In the genomic region with DNA sequence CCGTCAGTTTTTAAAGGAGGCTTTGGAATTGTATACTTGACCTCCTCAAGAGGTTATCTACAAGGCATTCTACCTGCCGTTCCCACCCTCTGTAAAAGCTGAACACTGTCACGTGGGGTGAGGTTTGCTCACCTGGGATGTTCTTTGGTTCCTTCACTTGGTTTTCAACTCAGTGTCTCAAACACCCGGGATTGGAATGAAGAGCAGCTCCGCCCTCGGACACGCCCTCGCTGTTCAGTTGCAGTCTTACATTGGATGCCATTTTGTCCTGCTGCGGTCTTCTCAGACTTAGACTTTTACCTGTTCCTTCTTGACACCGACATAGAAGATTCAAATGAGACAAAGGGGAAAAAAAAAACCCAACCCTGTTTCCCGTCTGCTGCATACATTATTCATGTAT, we compare ENCODE assay signal across 35 mouse cellular contexts. TPM values are rescaled to one million over a fixed set of nuclear protein-coding genes. Genes with fewer than 3 reads are reported as not detected.
A peak's percentile ranks its signal among the peaks of the same experiment; 100 is the strongest.
DNase-seq lines count a peak whose midpoint lies in the region; ATAC-seq and TF ChIP-seq lines count a peak whose summit lies in the region.
"Had no signal": no experiment of that assay in that cellular context is flagged by ENCODE, and none has a peak within 500 bp of the region (broad histone marks: within the 10 kb centered on the region; RNA-seq: fewer than 3 reads in every experiment).

No protein-coding gene starts in this region.

- ATAC-seq in intestine, embryonic 15.5 days, result peak; percentile 55; the same call in 1 of the 2 replicates
- ATAC-seq in intestine, embryonic 16.5 days, result no peak
- no peak for ATAC-seq in stomach, embryonic 16.5 days (ENCODE audit: insufficient read depth, low FRiP score)
- ATAC-seq in midbrain, embryonic 15.5 days (replicated peaks), result no peak
- ATAC-seq: hindbrain, embryonic 16.5 days; midbrain, embryonic 16.5 days had no signal

- no peaks in the 10 kb centered on the region for H3K36me3 ChIP-seq in intestine, embryonic 15.5 days
- H3K36me3 ChIP-seq in intestine, embryonic 16.5 days (ENCODE audit: control insufficient read depth, insufficient read depth, low read length), result no peaks in the 10 kb centered on the region
- H3K36me3 ChIP-seq in CH12.LX (replicated peaks in 1 of 2; ENCODE audit: control insufficient read depth in 1 of 2, insufficient read depth in 1 of 2, low read length in 1 of 2), result no peaks in the 10 kb centered on the region
- peaks cover 4% of the 10 kb centered on the region; the same call in 1 of the 2 replicates for H3K36me3 ChIP-seq in ES-E14 (ENCODE audit: control insufficient read depth, insufficient read depth, low read length, poor library complexity, severe bottlenecking)
- no peaks in the 10 kb centered on the region for H3K36me3 ChIP-seq in stomach, embryonic 16.5 days (ENCODE audit: control insufficient read depth, insufficient read depth, low read length)
- no peaks in the 10 kb centered on the region for H3K36me3 ChIP-seq in midbrain, embryonic 15.5 days (replicated peaks)
- H3K36me3 ChIP-seq: G1E had no signal

- H3K4me2 ChIP-seq in intestine, embryonic 15.5 days (replicated peaks), result no peak overlapping the region
- no peak overlapping the region for H3K4me2 ChIP-seq in intestine, embryonic 16.5 days (ENCODE audit: low read depth, low read length)
- peak overlapping the region; percentile 65 for H3K4me2 ChIP-seq in CH12.LX (ENCODE audit: insufficient read depth, low read depth, poor library complexity, severe bottlenecking)
- H3K4me2 ChIP-seq in stomach, embryonic 16.5 days (ENCODE audit: low read depth, low read length), result peak overlapping the region; percentile 24; the same call in 1 of the 2 replicates
- H3K4me2 ChIP-seq in midbrain, embryonic 15.5 days, result no peak overlapping the region

- no peaks in the 10 kb centered on the region for H3K9me3 ChIP-seq in intestine, embryonic 15.5 days
- H3K9me3 ChIP-seq in intestine, embryonic 16.5 days (ENCODE audit: control insufficient read depth, low read length), result no peaks in the 10 kb centered on the region
- H3K9me3 ChIP-seq in CH12.LX (replicated peaks; ENCODE audit: low read length) (no peaks in the 10 kb centered on the region), ES-E14 (ENCODE audit: control insufficient read depth, insufficient read depth, low read depth, low read length) (no peaks in the 10 kb centered on the region)
- no peaks in the 10 kb centered on the region for H3K9me3 ChIP-seq in stomach, embryonic 16.5 days (replicated peaks; ENCODE audit: control insufficient read depth, low read length)
- H3K9me3 ChIP-seq in midbrain, embryonic 15.5 days, result no peaks in the 10 kb centered on the region
- H3K9me3 ChIP-seq: G1E had no signal

- no peaks in the 10 kb centered on the region for H3K4me1 ChIP-seq in intestine, embryonic 15.5 days (replicated peaks)
- no peaks in the 10 kb centered on the region for H3K4me1 ChIP-seq in intestine, embryonic 16.5 days (ENCODE audit: control insufficient read depth, insufficient read depth, low read length)
- H3K4me1 ChIP-seq in CH12.LX (ENCODE audit: control insufficient read depth in 1 of 2, insufficient read depth in 2 of 2), result peaks cover 0 to 5% of the 10 kb centered on the region in 2 experiments; a peak in 2 of 4 replicates
- peaks cover 9% of the 10 kb centered on the region in 2 experiments; a peak in 3 of 4 replicates for H3K4me1 ChIP-seq in ES-E14 (ENCODE audit: control insufficient read depth in 2 of 2, insufficient read depth in 2 of 2, low read length in 2 of 2, poor library complexity in 1 of 2)
- no peaks in the 10 kb centered on the region for H3K4me1 ChIP-seq in stomach, embryonic 16.5 days (ENCODE audit: control insufficient read depth, insufficient read depth, low read length)
- no peaks in the 10 kb centered on the region for H3K4me1 ChIP-seq in midbrain, embryonic 15.5 days

- TF ChIP-seq CTCF in CH12.LX (conservative IDR thresholded peaks at IDR 0.05 in 1 of 2, IDR thresholded peaks at IDR 0.05 in 1 of 2; ENCODE audit: low read depth in 2 of 2, low read length in 2 of 2), result no peak

- no peak for TF ChIP-seq RAD21 in CH12.LX (IDR thresholded peaks at IDR 0.05; ENCODE audit: low read depth, low read length)

- no peak for TF ChIP-seq EP300 in CH12.LX (IDR thresholded peaks at IDR 0.05; ENCODE audit: low read length)

- WGBS in intestine, embryonic 15.5 days, result 48% methylated on average over 11 of the region's 11 CpGs
- 51% methylated on average over 10 of the region's 11 CpGs for WGBS in intestine, embryonic 16.5 days
- 44% methylated on average over 11 of the region's 11 CpGs for WGBS in stomach, embryonic 16.5 days
- 63% methylated on average over 11 of the region's 11 CpGs for WGBS in midbrain, embryonic 15.5 days

- DNase-seq in CH12.LX (ENCODE audit: extremely low read depth) (peak; percentile 29), ES-E14 (ENCODE audit: low read depth, low spot score) (peak; percentile 86)
- DNase-seq in adrenal gland, postnatal 4 days (ENCODE audit: low spot score in 2 of 2), result no peak
- DNase-seq: adrenal gland, adult 2 months; adrenal gland, postnatal 36 days; cerebellum, adult 2 months; cerebellum, postnatal 14 days; gastrocnemius, postnatal 14 days; kidney, adult 8-10 months; layer of hippocampus, adult 9-11 months; liver; lung, postnatal 10 days; right cerebral cortex, postnatal 25 days; thymus, postnatal 25 days had no signal

- H3K4me3 ChIP-seq in intestine, embryonic 15.5 days (replicated peaks), result no peak overlapping the region
- no peak overlapping the region for H3K4me3 ChIP-seq in intestine, embryonic 16.5 days (ENCODE audit: low read length)
- H3K4me3 ChIP-seq in CH12.LX (replicated peaks in 1 of 3; ENCODE audit: low read depth in 2 of 3, low read length in 2 of 3, poor library complexity in 1 of 3) (no peak overlapping the region), ES-E14 (ENCODE audit: insufficient read depth in 1 of 2, low read depth in 1 of 2, low read length in 2 of 2, poor library complexity in 1 of 2, severe bottlenecking in 1 of 2) (peak overlapping the region; percentile 8 to 29; a peak in 3 of 4 replicates)
- H3K4me3 ChIP-seq in stomach, embryonic 16.5 days (replicated peaks; ENCODE audit: low read length), result no peak overlapping the region
- no peak overlapping the region for H3K4me3 ChIP-seq in midbrain, embryonic 15.5 days
- H3K4me3 ChIP-seq: erythroblast, embryonic 14.5 days had no signal

- in situ Hi-C loops in CH12.LX (cut with MboI; ENCODE audit: low pct_ligation_motif_present, low pct_unique_long_range_greater_than_20kb, low sequenced_read_pairs), result no loop called here
- in situ Hi-C loops in ES-E14 (cut with MboI; ENCODE audit: low sequenced_read_pairs in 2 of 2, unreplicated experiment in 2 of 2), result loop anchor here in 1 of 2 experiments (25.0 kb wide), 1 partner anchor 1868 kb away; no protein-coding TSS in a partner anchor

- no peak overlapping the region for H3K9ac ChIP-seq in intestine, embryonic 15.5 days
- H3K9ac ChIP-seq in intestine, embryonic 16.5 days (ENCODE audit: low read depth, low read length), result no peak overlapping the region
- no peak overlapping the region for H3K9ac ChIP-seq in CH12.LX (ENCODE audit: insufficient read depth, low read depth)
- H3K9ac ChIP-seq in ES-E14 (ENCODE audit: insufficient read depth, low read depth, low read length, poor library complexity, severe bottlenecking), result no peak overlapping the region; the same call in 1 of the 2 replicates
- no peak overlapping the region for H3K9ac ChIP-seq in stomach, embryonic 16.5 days (ENCODE audit: low read length)
- no peak overlapping the region for H3K9ac ChIP-seq in midbrain, embryonic 15.5 days
- H3K9ac ChIP-seq: liver, embryonic 14.5 days had no signal

- H3K79me2 ChIP-seq in CH12.LX (replicated peaks; ENCODE audit: control insufficient read depth, extremely low read depth, insufficient read depth, poor library complexity, severe bottlenecking), result no peaks in the 10 kb centered on the region

- dilution Hi-C loops in CH12.LX (cut with MboI; ENCODE audit: extremely low pct_ligation_motif_present, extremely low pct_unique_long_range_greater_than_20kb, low sequenced_read_pairs), result no loop called here

- TF ChIP-seq POLR2A in CH12.LX (IDR thresholded peaks at IDR 0.05; ENCODE audit: low read depth, low read length), result no peak

- H3K27ac ChIP-seq in intestine, embryonic 15.5 days, result no peak overlapping the region
- no peak overlapping the region for H3K27ac ChIP-seq in intestine, embryonic 16.5 days (ENCODE audit: low read length)
- no peak overlapping the region for H3K27ac ChIP-seq in CH12.LX (ENCODE audit: insufficient read depth, low read depth)
- H3K27ac ChIP-seq in ES-E14 (ENCODE audit: insufficient read depth, low read depth, low read length, poor library complexity, severe bottlenecking), result peak overlapping the region; percentile 97; the same call in 1 of the 2 replicates
- no peak overlapping the region for H3K27ac ChIP-seq in stomach, embryonic 16.5 days (ENCODE audit: low read length)
- H3K27ac ChIP-seq in midbrain, embryonic 15.5 days, result no peak overlapping the region
- H3K27ac ChIP-seq: kidney, postnatal 0 days; liver, embryonic 14.5 days had no signal

- no peaks in the 10 kb centered on the region for H3K27me3 ChIP-seq in intestine, embryonic 15.5 days (replicated peaks)
- no peaks in the 10 kb centered on the region for H3K27me3 ChIP-seq in intestine, embryonic 16.5 days (replicated peaks; ENCODE audit: control insufficient read depth, insufficient read depth, low read length)
- H3K27me3 ChIP-seq in CH12.LX (replicated peaks), result no peaks in the 10 kb centered on the region
- H3K27me3 ChIP-seq in stomach, embryonic 16.5 days (ENCODE audit: control insufficient read depth, insufficient read depth, low read length), result no peaks in the 10 kb centered on the region
- H3K27me3 ChIP-seq in midbrain, embryonic 15.5 days (replicated peaks), result no peaks in the 10 kb centered on the region

RNA-seq across cellular contexts. Expression of a gene that starts 30.6 kb away (rescaled TPM):
- 2.7 TPM in 2 replicates for polyA plus RNA-seq in intestine, embryonic 15.5 days (2015; fragmentation: Nextera tagmentation; extraction: Ambion mirVana)
- 2.3 and 3.2 TPM in 2 replicates for polyA plus RNA-seq in intestine, embryonic 16.5 days (2015; fragmentation: Nextera tagmentation; extraction: Ambion mirVana)
- total RNA-seq in CH12.LX (2012; rRNA removed) (not detected in 2 replicates), CH12.LX (2014; rRNA removed) (not detected in 2 replicates), ES-E14 (2012; rRNA removed) (42.2 and 42.4 TPM in 2 replicates)
- polyA plus RNA-seq in CH12.LX (2012; ENCODE audit: insufficient read length, low read depth), result 0.09 TPM in 1 of 2 replicates, not detected in the other
- 4.1 and 4.4 TPM in 2 replicates for polyA plus RNA-seq in stomach, embryonic 16.5 days (2015; fragmentation: Nextera tagmentation; extraction: Ambion mirVana)
- 10 to 100 TPM; 10.8 to 12.3 TPM for total RNA-seq in adrenal gland, postnatal 4 days (2021)
- polyA plus RNA-seq in midbrain, embryonic 15.5 days (2015; fragmentation: Nextera tagmentation; extraction: Ambion mirVana), result 6.3 and 6.7 TPM in 2 replicates
- total RNA-seq: neutrophil, adult 5-6 weeks had no signal

RNA-seq across cellular contexts. Expression of a gene that starts 34.6 kb away (rescaled TPM):
- polyA plus RNA-seq in intestine, embryonic 15.5 days (2015; fragmentation: Nextera tagmentation; extraction: Ambion mirVana), result 0.05 and 0.08 TPM in 2 replicates
- 0.05 and 0.11 TPM in 2 replicates for polyA plus RNA-seq in intestine, embryonic 16.5 days (2015; fragmentation: Nextera tagmentation; extraction: Ambion mirVana)
- total RNA-seq in CH12.LX (2012; rRNA removed), result not detected in 2 replicates
- total RNA-seq in CH12.LX (2014; rRNA removed), result 0.08 TPM in 2 replicates
- polyA plus RNA-seq in CH12.LX (2012; ENCODE audit: insufficient read length, low read depth), result not detected in 2 replicates
- total RNA-seq in ES-E14 (2012; rRNA removed), result 0.36 and 0.48 TPM in 2 replicates
- polyA plus RNA-seq in stomach, embryonic 16.5 days (2015; fragmentation: Nextera tagmentation; extraction: Ambion mirVana), result 0.45 and 0.57 TPM in 2 replicates
- under 1 TPM in 1 of 2 experiments, not detected in 1; 0.25 TPM for total RNA-seq in adrenal gland, postnatal 4 days (2021)
- 0.05 TPM in 1 of 2 replicates, not detected in the other for polyA plus RNA-seq in midbrain, embryonic 15.5 days (2015; fragmentation: Nextera tagmentation; extraction: Ambion mirVana)
- total RNA-seq: adrenal gland, adult 2 months; adrenal gland, postnatal 36 days; gastrocnemius, postnatal 14 days; granulocyte monocyte progenitor cell, adult 5-6 weeks; heart, postnatal 25 days; left cerebral cortex, postnatal 10 days; neutrophil, adult 5-6 weeks had no signal
- polyA plus RNA-seq: adrenal gland, adult 2 months; cortical plate, adult 2 months; erythroblast, embryonic 14.5 days; G1E; heart, embryonic 14.5 days; hindbrain, embryonic 16.5 days; intestine, embryonic 14.5 days; midbrain, embryonic 16.5 days had no signal

RNA-seq across cellular contexts. Expression of a gene that starts 55.0 kb away (rescaled TPM):
- polyA plus RNA-seq in intestine, embryonic 15.5 days (2015; fragmentation: Nextera tagmentation; extraction: Ambion mirVana), result not detected in 2 replicates
- not detected in 2 replicates for polyA plus RNA-seq in intestine, embryonic 16.5 days (2015; fragmentation: Nextera tagmentation; extraction: Ambion mirVana)
- total RNA-seq in CH12.LX (2012; rRNA removed) (not detected in 2 replicates), CH12.LX (2014; rRNA removed) (not detected in 2 replicates), ES-E14 (2012; rRNA removed) (0.09 TPM in 1 of 2 replicates, not detected in the other)
- polyA plus RNA-seq in CH12.LX (2012; ENCODE audit: insufficient read length, low read depth), result not detected in 2 replicates
- not detected in 2 replicates for polyA plus RNA-seq in stomach, embryonic 16.5 days (2015; fragmentation: Nextera tagmentation; extraction: Ambion mirVana)
- total RNA-seq in adrenal gland, postnatal 4 days (2021), result under 1 TPM in 1 of 2 experiments, not detected in 1; 0.11 TPM
- polyA plus RNA-seq in midbrain, embryonic 15.5 days (2015; fragmentation: Nextera tagmentation; extraction: Ambion mirVana), result not detected in 2 replicates
- total RNA-seq: adrenal gland, adult 2 months; adrenal gland, postnatal 36 days; gastrocnemius, postnatal 14 days; granulocyte monocyte progenitor cell, adult 5-6 weeks; heart, postnatal 25 days; left cerebral cortex, postnatal 10 days; neutrophil, adult 5-6 weeks had no signal
- polyA plus RNA-seq: adrenal gland, adult 2 months; cerebellum, adult 2 months; cortical plate, adult 2 months; embryonic facial prominence, embryonic 14.5 days; erythroblast, embryonic 14.5 days; forebrain, embryonic 11.5 days; G1E; heart, embryonic 14.5 days; hindbrain, embryonic 11.5 days; hindbrain, embryonic 16.5 days; intestine, embryonic 14.5 days; kidney, postnatal 0 days; large intestine, adult 2 months; liver, embryonic 14.5 days; midbrain, embryonic 16.5 days had no signal

Comparison
In these comparisons a context has a peak if more than half of its experiments do, and no peak if none do; other contexts are left out.
1. H3K4me2 ChIP-seq: peak in CH12.LX (single experiment) and stomach, embryonic 16.5 days (single experiment); none in intestine, embryonic 15.5 days (single experiment), intestine, embryonic 16.5 days (single experiment) and midbrain, embryonic 15.5 days (single experiment).
2. H3K4me3 ChIP-seq: peak in ES-E14 (2 of 2); none in intestine, embryonic 15.5 days (single experiment), intestine, embryonic 16.5 days (single experiment), CH12.LX (0 of 3), stomach, embryonic 16.5 days (single experiment) and midbrain, embryonic 15.5 days (single experiment).
3. DNase-seq: peak in CH12.LX (single experiment) and ES-E14 (single experiment); none in adrenal gland, postnatal 4 days (0 of 2).